ENCODE assay signal across 8 mouse cellular contexts in the genomic region with DNA sequence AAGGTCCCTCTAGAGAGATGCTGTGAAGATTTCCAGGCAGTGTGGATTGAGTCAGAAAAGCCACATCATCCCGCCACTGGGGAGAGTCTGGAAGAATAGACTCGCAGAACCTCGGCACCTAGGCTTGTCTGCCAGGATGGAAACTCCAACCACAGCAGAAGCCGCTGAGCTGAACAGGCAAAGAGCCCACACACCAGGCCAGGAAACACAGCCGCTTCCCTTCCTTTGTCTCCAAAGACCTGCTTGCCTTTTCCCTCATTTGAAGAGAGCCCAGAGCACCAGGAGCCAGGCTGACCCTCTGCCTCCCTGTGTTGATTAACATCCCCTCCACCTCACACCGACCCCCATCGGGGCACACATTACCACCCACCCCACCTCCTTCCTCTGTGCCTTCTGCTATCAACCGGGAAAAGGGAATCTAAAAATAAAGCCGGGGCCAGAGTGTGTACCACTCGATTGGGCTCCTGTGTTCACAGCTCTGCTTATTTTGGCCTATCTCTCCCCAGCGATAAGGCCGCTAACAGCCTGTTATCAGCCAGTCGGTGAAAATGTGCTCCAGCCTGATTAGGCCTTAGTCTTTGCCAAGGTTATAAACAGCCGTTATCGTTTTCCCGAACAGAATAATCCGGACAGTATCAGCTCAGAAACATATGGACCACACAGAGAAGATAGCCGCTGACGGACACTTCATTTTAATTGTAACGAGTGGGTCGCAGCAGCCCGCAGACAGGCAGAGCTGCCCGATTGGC.
DNase-seq lines count a peak whose midpoint lies in the region; ATAC-seq lines count a peak whose summit lies in the region.

No protein-coding gene starts in this region.

- H3K9me3 ChIP-seq in kidney, embryonic 14.5 days (ENCODE audit: control insufficient read depth, low read length), result no peaks in the 10 kb centered on the region
- H3K9me3 ChIP-seq in hindbrain, embryonic 16.5 days (ENCODE audit: control insufficient read depth, low read length), result no peaks in the 10 kb centered on the region
- H3K9me3 ChIP-seq in liver, embryonic 11.5 days (ENCODE audit: control insufficient read depth, low read length), result no peaks in the 10 kb centered on the region
- no peaks in the 10 kb centered on the region for H3K9me3 ChIP-seq in midbrain, embryonic 15.5 days

- no peak overlapping the region for H3K9ac ChIP-seq in kidney, embryonic 14.5 days (ENCODE audit: low read depth, low read length)
- H3K9ac ChIP-seq in hindbrain, embryonic 16.5 days (ENCODE audit: low read depth, low read length), result peak overlapping the region; percentile 50
- H3K9ac ChIP-seq in liver, embryonic 11.5 days (ENCODE audit: low read depth, low read length), result peak overlapping the region; percentile 52
- H3K9ac ChIP-seq in midbrain, embryonic 15.5 days, result peak overlapping the region; percentile 44

- peak overlapping the region; percentile 56; the same call in 1 of the 2 replicates for H3K27ac ChIP-seq in kidney, embryonic 14.5 days (ENCODE audit: low read depth, low read length)
- H3K27ac ChIP-seq in hindbrain, embryonic 16.5 days (ENCODE audit: low read depth, low read length), result peak overlapping the region; percentile 78
- peak overlapping the region; percentile 91 for H3K27ac ChIP-seq in liver, embryonic 11.5 days (ENCODE audit: low read depth, low read length)
- peak overlapping the region; percentile 87 for H3K27ac ChIP-seq in midbrain, embryonic 15.5 days

- H3K4me1 ChIP-seq in kidney, embryonic 14.5 days (ENCODE audit: control insufficient read depth, insufficient read depth, low read length), result peaks cover 64% of the 10 kb centered on the region
- peaks cover 58% of the 10 kb centered on the region for H3K4me1 ChIP-seq in hindbrain, embryonic 16.5 days (ENCODE audit: control insufficient read depth, insufficient read depth, low read depth, low read length)
- H3K4me1 ChIP-seq in liver, embryonic 11.5 days (replicated peaks; ENCODE audit: control insufficient read depth, insufficient read depth, low read length), result peaks cover 52% of the 10 kb centered on the region
- H3K4me1 ChIP-seq in midbrain, embryonic 15.5 days, result peaks cover 91% of the 10 kb centered on the region

- no peak overlapping the region for H3K4me2 ChIP-seq in kidney, embryonic 14.5 days (replicated peaks; ENCODE audit: low read depth, low read length)
- peak overlapping the region; percentile 22 for H3K4me2 ChIP-seq in hindbrain, embryonic 16.5 days (ENCODE audit: low read length)
- H3K4me2 ChIP-seq in liver, embryonic 11.5 days, result peak overlapping the region; percentile 60
- H3K4me2 ChIP-seq in midbrain, embryonic 15.5 days, result peak overlapping the region; percentile 32

- DNase-seq in kidney, adult 18-20 months, result no peak
- peak; percentile 62 for DNase-seq in embryo, embryonic 10.5 days (ENCODE audit: low spot score)
- peak; percentile 29 to 34 for DNase-seq in gastrocnemius, postnatal 36 days
- peak; percentile 75 for DNase-seq in liver, embryonic 11.5 days (ENCODE audit: low spot score)
- peak; percentile 80 for DNase-seq in yolk sac, embryonic 10.5 days (ENCODE audit: low spot score)

- intact Hi-C loops in gastrocnemius, postnatal 36 days (cut with DNase I), result no loop called here

- H3K27me3 ChIP-seq in kidney, embryonic 14.5 days (ENCODE audit: control insufficient read depth, insufficient read depth, low read length), result no peaks in the 10 kb centered on the region
- no peaks in the 10 kb centered on the region for H3K27me3 ChIP-seq in hindbrain, embryonic 16.5 days (replicated peaks; ENCODE audit: control insufficient read depth, insufficient read depth, low read length)
- no peaks in the 10 kb centered on the region for H3K27me3 ChIP-seq in liver, embryonic 11.5 days (replicated peaks; ENCODE audit: control insufficient read depth, insufficient read depth, low read length)
- no peaks in the 10 kb centered on the region for H3K27me3 ChIP-seq in midbrain, embryonic 15.5 days (replicated peaks)

- WGBS in kidney, embryonic 14.5 days, result 53% methylated on average over 23 of the region's 23 CpGs
- WGBS in hindbrain, embryonic 16.5 days, result 18% methylated on average over 23 of the region's 23 CpGs
- 7% methylated on average over 23 of the region's 23 CpGs for WGBS in liver, embryonic 11.5 days
- 7% methylated on average over 23 of the region's 23 CpGs for WGBS in midbrain, embryonic 15.5 days

- peak; percentile 18; the same call in 1 of the 2 replicates for ATAC-seq in kidney, embryonic 14.5 days (ENCODE audit: low FRiP score, low TSS enrichment)
- peak; percentile 41 for ATAC-seq in hindbrain, embryonic 16.5 days
- ATAC-seq in liver, embryonic 11.5 days (replicated peaks; ENCODE audit: low FRiP score), result peak; percentile 98
- ATAC-seq in midbrain, embryonic 15.5 days (replicated peaks), result peak; percentile 35

- H3K36me3 ChIP-seq in kidney, embryonic 14.5 days (ENCODE audit: control insufficient read depth, insufficient read depth, low read length), result peaks cover 2% of the 10 kb centered on the region; the same call in 1 of the 2 replicates
- H3K36me3 ChIP-seq in hindbrain, embryonic 16.5 days (ENCODE audit: control insufficient read depth, insufficient read depth, low read length), result no peaks in the 10 kb centered on the region
- H3K36me3 ChIP-seq in liver, embryonic 11.5 days (ENCODE audit: control insufficient read depth, insufficient read depth, low read length), result peaks cover 2% of the 10 kb centered on the region; the same call in 1 of the 2 replicates
- no peaks in the 10 kb centered on the region for H3K36me3 ChIP-seq in midbrain, embryonic 15.5 days (replicated peaks)

- no peak overlapping the region for H3K4me3 ChIP-seq in kidney, embryonic 14.5 days (ENCODE audit: low read length)
- no peak overlapping the region for H3K4me3 ChIP-seq in hindbrain, embryonic 16.5 days (ENCODE audit: low read length)
- H3K4me3 ChIP-seq in liver, embryonic 11.5 days (ENCODE audit: low read depth, low read length), result no peak overlapping the region
- H3K4me3 ChIP-seq in midbrain, embryonic 15.5 days, result no peak overlapping the region

Comparison
In these comparisons a context has a peak if more than half of its experiments do, and no peak if none do; other contexts are left out.
1. ATAC-seq: peak in every context shown above with its lines; median percentile 98 in liver, embryonic 11.5 days; 41 in hindbrain, embryonic 16.5 days; 35 in midbrain, embryonic 15.5 days; 18 in kidney, embryonic 14.5 days.